Mouse (Mus musculus) thymus, adult 2 months (tissue): Measurements from ENCODE around the gene Terb1. TPM values are rescaled to one million over a fixed set of nuclear protein-coding genes. Genes with fewer than 3 reads are reported as not detected.

Experiments
- DNase-seq: peaks from one replicate; pipeline ENCODE4 v3.0.0; 2021
- H3K27ac ChIP-seq: fragments of 200-500 bp; 2 replicates; pipeline ENCODE4 v1.5.1; 2012; ENCODE audit warnings: low read length, control low read depth; ENCODE audit not compliant: control insufficient read depth, insufficient read depth
- H3K27me3 ChIP-seq: fragments of 200-500 bp; 2 replicates; pipeline ENCODE4 v1.6.1; 2012; ENCODE audit warnings: mild to moderate bottlenecking, low read length, moderate library complexity, mixed read lengths; ENCODE audit not compliant: control insufficient read depth, insufficient read depth
- H3K36me3 ChIP-seq: fragments of 200-500 bp; 2 replicates; pipeline ENCODE4 v1.6.1; 2012; ENCODE audit warnings: mild to moderate bottlenecking, low read length, moderate library complexity; ENCODE audit not compliant: control insufficient read depth, insufficient read depth
- H3K4me1 ChIP-seq: fragments of 200-500 bp; replicated peaks from 2 replicates; pipeline ENCODE4 v1.6.1; 2012; ENCODE audit warnings: low read length; ENCODE audit not compliant: control insufficient read depth, insufficient read depth
- H3K4me3 ChIP-seq: fragments of 200-500 bp; 2 replicates; pipeline ENCODE4 v1.5.1; 2012; ENCODE audit warnings: mild to moderate bottlenecking, low read length, control low read depth, moderate library complexity; ENCODE audit not compliant: control insufficient read depth, insufficient read depth
- CTCF ChIP-seq: fragments of 200-500 bp; IDR thresholded peaks from 2 replicates; pipeline ENCODE4 v1.5.1; 2012; ENCODE audit warnings: mild to moderate bottlenecking, control low read depth, low read length, moderate library complexity, borderline replicate concordance; ENCODE audit not compliant: control insufficient read depth, poor library complexity, insufficient read depth; ENCODE audit errors: extremely low read depth
- POLR2A ChIP-seq: fragments of 200-500 bp; IDR thresholded peaks from 2 replicates; pipeline ENCODE4 v1.6.1; 2012; ENCODE audit warnings: mild to moderate bottlenecking, low read length, control low read depth, moderate library complexity; ENCODE audit not compliant: control insufficient read depth, poor library complexity, insufficient read depth; ENCODE audit errors: extremely low read depth
- WGBS: fragments of 180-500 bp; shearing (Covaris S2); methylation state at CpG from one replicate; pipeline ENCODE4 v1.1.7; 2018; 5-methylcytosine and 5-hydroxymethylcytosine counted together
- polyA plus RNA-seq: library from polyadenylated mRNA; depleted of rRNA; stranded (reverse); fragments of >200 nt; gene quantifications from 2 replicates; pipeline ENCODE4 v1.2.3, GENCODE M21; 2012; rRNA removed

Gene Terb1
- polyA plus RNA-seq, 1 experiment: 0.03 TPM

- Histone ChIP-seq H3K4me1 (no peaks in the 10 kb centered on the region), H3K27ac (no peak overlapping the region), H3K27me3 (no peaks in the 10 kb centered on the region), H3K36me3 (no peaks in the 10 kb centered on the region), H3K4me3 (no peak overlapping the region)
- DNase-seq: no peak
- 89% methylated on average over 7 of the region's 7 CpGs for WGBS
- TF ChIP-seq CTCF: no peak
- no peak for TF ChIP-seq POLR2A
Measured at GRCm38 (mm10) chr8:104410628-104411273, 99.0 kb downstream of the Terb1 start.

- no peak overlapping the region for H3K4me3 ChIP-seq
- H3K36me3 ChIP-seq: no peaks in the 10 kb centered on the region
- TF ChIP-seq CTCF (no peak), POLR2A (no peak)
- no peak for DNase-seq
- no peak overlapping the region for H3K27ac ChIP-seq
- no peaks in the 10 kb centered on the region for H3K27me3 ChIP-seq
- no peaks in the 10 kb centered on the region for H3K4me1 ChIP-seq
- 90% methylated on average over 7 of the region's 7 CpGs for WGBS
Measured at GRCm38 (mm10) chr8:104408328-104409110, 101.2 kb downstream of the Terb1 start.

DNA sequence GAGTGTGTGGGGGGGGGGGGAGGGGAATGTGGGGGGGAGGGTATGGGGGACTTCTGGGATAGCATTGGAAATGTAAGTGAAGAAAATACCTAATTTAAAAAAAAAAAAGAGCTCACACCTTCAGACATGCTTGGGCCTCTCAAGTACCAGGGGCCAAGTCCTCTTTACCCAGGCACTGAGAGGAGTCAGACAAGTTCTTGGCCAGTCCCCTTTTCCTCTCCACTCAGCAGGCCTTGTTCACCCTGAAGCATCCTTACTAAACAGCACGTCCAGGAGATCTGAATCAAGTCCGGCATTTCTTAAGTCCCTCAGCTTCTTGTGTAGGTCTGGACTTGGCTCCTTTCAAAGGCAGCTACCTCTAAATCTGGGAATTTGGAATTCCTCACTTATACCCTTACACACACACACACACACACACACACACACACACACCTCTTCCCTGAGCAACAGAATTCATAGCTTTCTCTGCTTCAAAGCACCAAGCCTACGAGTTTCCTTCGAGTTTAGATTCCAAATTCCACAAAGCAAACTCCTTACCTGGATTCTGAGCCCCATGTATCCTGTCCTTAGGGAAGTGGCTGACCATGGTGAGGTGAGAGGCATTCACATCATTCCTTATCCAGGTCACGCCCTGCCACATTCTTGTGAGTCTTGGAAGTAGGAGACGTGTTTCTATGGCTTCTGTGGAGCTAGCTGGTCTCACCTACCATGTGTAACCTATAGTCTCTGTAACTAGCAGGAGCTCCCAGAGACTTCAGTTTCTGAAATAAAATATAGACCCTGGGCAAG is 103.2 kb downstream of the Terb1 start:
- H3K27ac ChIP-seq: no peak overlapping the region
- no peaks in the 10 kb centered on the region for H3K36me3 ChIP-seq
- H3K4me3 ChIP-seq: no peak overlapping the region
- H3K27me3 ChIP-seq: no peaks in the 10 kb centered on the region
- H3K4me1 ChIP-seq: no peaks in the 10 kb centered on the region
- no peak for DNase-seq
- no peak for TF ChIP-seq CTCF
- TF ChIP-seq POLR2A: no peak
- WGBS: 98% methylated on average over 6 of the region's 6 CpGs

DNA sequence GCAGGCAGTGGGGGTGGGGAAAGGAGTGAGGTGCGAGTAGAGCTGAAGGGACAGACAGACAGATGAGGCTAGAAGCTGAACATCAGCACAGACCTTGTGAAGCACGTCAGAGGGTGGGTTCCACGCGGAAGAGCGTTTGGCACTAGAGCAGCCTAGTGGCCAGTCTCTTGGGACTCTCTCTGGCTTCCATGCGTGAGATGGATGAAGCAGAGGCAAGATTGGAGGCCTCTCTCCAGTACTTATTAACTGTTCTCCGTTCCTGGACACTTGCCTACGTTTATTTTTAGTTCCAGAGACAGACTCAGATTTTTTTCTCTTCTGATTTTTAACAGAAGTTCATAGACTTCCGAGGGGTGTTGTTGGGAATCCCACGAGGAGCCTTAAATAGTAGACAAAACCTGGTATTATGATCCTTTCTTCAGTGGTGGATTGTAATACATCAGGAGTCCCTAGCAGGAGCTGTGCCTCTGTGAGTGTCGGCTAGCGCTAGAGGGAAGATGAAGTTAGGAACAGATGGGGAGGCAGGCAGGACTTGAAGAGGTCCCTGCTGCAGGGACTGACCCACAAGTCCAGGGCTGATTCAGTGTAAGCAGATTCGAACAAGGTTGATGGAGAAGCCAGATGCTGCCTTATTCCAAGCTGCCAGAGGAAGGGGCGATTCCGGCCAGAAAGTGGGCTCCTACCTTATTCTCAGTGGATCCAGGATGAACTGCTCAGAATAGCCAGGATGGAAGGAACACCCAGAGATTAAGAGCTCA is 104.1 kb downstream of the Terb1 start:
- no peaks in the 10 kb centered on the region for H3K4me1 ChIP-seq
- no peak for DNase-seq
- H3K27me3 ChIP-seq: no peaks in the 10 kb centered on the region
- H3K27ac ChIP-seq: no peak overlapping the region; the same call in 1 of the 2 replicates
- WGBS: 90% methylated on average over 15 of the region's 15 CpGs
- TF ChIP-seq CTCF: no peak
- no peak for TF ChIP-seq POLR2A
- H3K36me3 ChIP-seq: no peaks in the 10 kb centered on the region
- no peak overlapping the region for H3K4me3 ChIP-seq

- no peak overlapping the region for H3K27ac ChIP-seq
- TF ChIP-seq POLR2A (no peak), CTCF (no peak)
- H3K4me3 ChIP-seq: no peak overlapping the region
- H3K27me3 ChIP-seq: no peaks in the 10 kb centered on the region
- no peaks in the 10 kb centered on the region for H3K36me3 ChIP-seq
- no peaks in the 10 kb centered on the region for H3K4me1 ChIP-seq
- WGBS: 82% methylated on average over 3 of the region's 3 CpGs
- DNase-seq: no peak
Measured at GRCm38 (mm10) chr8:104403596-104403995, 106.1 kb downstream of the Terb1 start.

Other genes with a start within 250 kb of the Terb1 start
- 0.12 TPM in 1 of 2 replicates, not detected in the other for gene Cmtm2a, start 216.7 kb downstream of the Terb1 start, polyA plus RNA-seq
- gene Gm45711, start 199.8 kb downstream of the Terb1 start, polyA plus RNA-seq: not detected in 2 replicates
- gene Cmtm1, start 199.8 kb downstream of the Terb1 start, polyA plus RNA-seq: not detected in 2 replicates
- gene Gm11020, start 188.3 kb downstream of the Terb1 start, polyA plus RNA-seq: not detected in 2 replicates
- gene Cmtm2b, start 187.7 kb downstream of the Terb1 start, polyA plus RNA-seq: not detected in 2 replicates
- 63.4 and 76.3 TPM in 2 replicates for gene Cmtm3, start 170.5 kb downstream of the Terb1 start, polyA plus RNA-seq
- 7.8 and 8.4 TPM in 2 replicates for gene Cmtm4, start 114.1 kb downstream of the Terb1 start, polyA plus RNA-seq
- gene Dync1li2, start 66.9 kb downstream of the Terb1 start, polyA plus RNA-seq: 15.6 and 16.1 TPM in 2 replicates
- 8.9 and 14.3 TPM in 2 replicates for gene Nae1, start 24.7 kb upstream of the Terb1 start, polyA plus RNA-seq
- gene Car7, start 24.8 kb upstream of the Terb1 start, polyA plus RNA-seq: 2.4 and 2.8 TPM in 2 replicates
- gene Pdp2, start 81.5 kb upstream of the Terb1 start, polyA plus RNA-seq: 6.0 and 6.4 TPM in 2 replicates
- 0.20 and 1.5 TPM in 2 replicates for gene Cdh16, start 114.5 kb upstream of the Terb1 start, polyA plus RNA-seq
- gene Rrad, start 121.4 kb upstream of the Terb1 start, polyA plus RNA-seq: 25.2 and 36.1 TPM in 2 replicates
- gene Ciao2b, start 132.1 kb upstream of the Terb1 start, polyA plus RNA-seq: 72.0 and 76.9 TPM in 2 replicates
- 0.87 and 1.0 TPM in 2 replicates for gene Ces2a, start 224.1 kb upstream of the Terb1 start, polyA plus RNA-seq